Mouse (Mus musculus): ENCODE data around the gene Pitpnm1.

GRCm38 (mm10) chr19:4081394-4081793, 18.4 kb upstream of the Pitpnm1 start, which contains the start of gene Cabp2:
- TF ChIP-seq CTCF (IDR thresholded peaks at IDR 0.05; ENCODE audit: borderline replicate concordance, insufficient read depth, low read depth, low read length) (no peak), POLR2A (IDR thresholded peaks at IDR 0.05; ENCODE audit: borderline replicate concordance, insufficient read depth, low read length) (no peak)
